Mouse (Mus musculus) spleen, postnatal 10 days (tissue): ENCODE data around the gene Actrt2.

Experiments
- DNase-seq, 2 experiments: peaks; one replicate each; pipeline ENCODE4 v3.0.0; 2021 to 2022; ENCODE audit warnings: low spot score in 2 of 2

Actrt2 gene

DNA sequence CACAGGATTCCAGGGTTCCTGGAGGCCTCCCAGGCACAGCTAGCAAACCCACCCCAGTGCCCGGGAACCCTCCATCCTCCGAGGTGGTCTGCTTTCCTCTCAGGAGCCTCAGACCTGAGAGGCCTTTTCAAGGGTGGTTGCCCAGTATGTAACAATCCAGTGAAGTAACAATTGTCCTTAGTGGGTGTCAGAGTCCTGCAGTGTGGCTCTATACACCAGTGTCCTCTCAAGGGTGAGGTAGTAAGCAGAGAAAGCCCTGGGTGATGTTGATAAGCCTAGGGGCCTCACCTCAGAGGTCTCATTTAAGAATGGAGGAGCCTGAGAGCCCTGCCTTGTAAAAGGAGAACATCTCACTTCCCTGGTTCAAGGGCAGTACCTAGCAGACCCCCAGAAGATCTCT, at the start of gene Actrt2:
Gene Actrt2, minus strand, starts transcription at position 101 of the 400 bp plus-strand sequence.
- no peak for DNase-seq

- peak in 1 of 2 experiments; percentile 6 for DNase-seq
Observed at GRCm38 (mm10) chr4:154709391-154710107, 41.9 kb upstream of the Actrt2 start.

DNA sequence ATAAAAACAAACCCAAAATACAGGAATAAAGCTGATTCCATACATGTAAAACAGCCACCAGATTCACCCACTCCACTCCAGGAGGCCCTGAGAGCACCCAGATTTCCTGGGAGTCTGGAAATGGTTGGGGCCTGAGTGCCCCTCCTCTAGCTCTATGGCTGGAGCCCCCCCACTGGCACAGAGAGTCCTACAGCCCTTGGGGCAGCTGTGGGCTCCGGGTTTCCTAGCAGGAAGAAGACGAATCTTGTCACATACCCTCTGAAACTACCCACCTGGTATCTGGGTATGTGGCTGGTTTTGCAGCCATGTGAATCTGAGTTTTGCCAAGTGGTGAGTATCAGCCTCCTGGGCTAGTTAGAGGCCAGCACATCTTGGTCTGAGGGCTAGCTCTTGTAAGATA, 41.1 kb upstream of the Actrt2 start:
- peak in 1 of 2 experiments; percentile 7 for DNase-seq

- DNase-seq: no peak
Observed at GRCm38 (mm10) chr4:154708223-154708622, 40.6 kb upstream of the Actrt2 start.

- peak in 1 of 2 experiments; percentile 7 for DNase-seq
Observed at GRCm38 (mm10) chr4:154707521-154707920, 39.9 kb upstream of the Actrt2 start.

DNA sequence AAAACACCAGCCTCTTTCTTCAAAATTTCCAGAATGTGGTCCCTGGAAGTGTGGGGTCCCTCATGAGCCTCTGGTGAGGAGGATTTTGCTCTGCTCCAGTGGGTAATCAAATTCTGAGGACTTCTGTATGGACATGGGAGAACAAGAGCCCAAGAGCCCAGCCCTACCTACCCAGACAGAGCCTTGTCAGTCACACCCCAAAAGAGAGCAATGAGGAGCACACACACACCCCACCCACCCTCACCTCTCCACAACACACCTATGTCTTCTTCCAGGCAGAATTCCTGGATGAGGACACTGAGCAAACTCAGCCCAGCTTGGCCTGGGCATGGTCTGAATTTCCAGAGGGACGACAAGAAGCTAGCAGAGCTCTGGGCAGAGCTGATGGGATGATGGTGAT, 38.8 kb upstream of the Actrt2 start:
- no peak for DNase-seq

DNA sequence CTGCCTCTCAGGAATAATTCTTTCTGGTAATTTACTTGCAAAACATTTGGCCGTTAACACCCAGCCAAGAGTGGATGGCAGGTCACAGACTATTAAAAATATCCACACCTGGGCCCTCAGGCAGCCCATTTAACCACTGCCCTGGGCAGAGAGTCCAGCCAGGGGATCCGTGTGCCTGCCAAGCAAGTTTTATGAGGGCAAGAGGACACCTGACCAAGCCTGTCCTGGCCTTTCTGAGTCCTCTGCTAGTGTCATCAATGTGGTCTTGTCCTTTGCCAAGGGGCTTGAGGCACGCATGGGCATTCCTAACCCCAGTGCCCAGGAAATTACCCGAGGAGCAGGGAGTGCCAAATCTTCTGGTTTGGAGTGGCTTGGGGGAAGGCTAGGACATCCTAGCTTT, 38.0 kb upstream of the Actrt2 start:
- no peak for DNase-seq

GRCm38 (mm10) chr4:154705056-154705455, 37.4 kb upstream of the Actrt2 start:
- no peak for DNase-seq

GRCm38 (mm10) chr4:154704591-154704990, 36.9 kb upstream of the Actrt2 start:
- no peak for DNase-seq

- no peak for DNase-seq
Observed at GRCm38 (mm10) chr4:154703426-154704070, 35.9 kb upstream of the Actrt2 start.

DNA sequence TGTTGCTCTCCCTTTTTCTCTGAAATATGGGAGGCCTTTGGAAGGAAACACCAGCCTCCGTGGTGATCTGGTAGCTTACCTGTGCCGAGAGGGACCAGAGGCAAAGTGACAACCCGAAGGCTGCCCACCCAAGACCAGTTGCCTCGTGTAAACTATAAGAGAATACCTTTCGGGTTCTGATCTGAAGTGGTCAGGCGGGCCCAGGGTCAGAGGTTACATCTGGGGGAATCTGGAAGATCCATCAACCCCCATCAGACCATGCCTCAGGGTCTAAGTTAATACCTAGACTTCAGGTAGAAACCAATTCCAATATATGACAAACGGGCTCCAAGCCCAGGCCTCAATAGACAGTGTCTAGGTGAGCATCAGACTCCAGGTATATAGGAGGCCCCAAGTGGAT, 35.3 kb upstream of the Actrt2 start:
- DNase-seq: no peak

DNA sequence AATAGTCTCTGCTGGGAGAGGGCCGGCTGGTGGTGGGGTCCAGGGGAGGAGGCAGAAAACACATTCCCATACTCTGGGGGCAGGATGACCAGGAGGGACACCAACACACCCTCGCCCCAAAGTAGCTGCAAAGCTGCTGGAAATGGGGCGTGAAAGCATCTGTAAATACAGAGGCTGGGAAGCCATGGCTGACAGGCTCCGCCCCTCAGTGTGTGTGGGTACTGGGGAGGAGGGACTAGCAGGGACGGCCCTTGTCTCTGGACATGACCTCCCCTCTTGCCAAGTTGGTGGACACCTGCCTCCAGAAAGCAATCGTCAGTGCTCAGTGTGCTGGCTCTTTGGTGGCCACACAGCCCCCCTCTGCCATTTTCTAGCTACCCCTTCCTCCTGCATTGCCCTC, 34.5 kb upstream of the Actrt2 start:
- DNase-seq: no peak

- DNase-seq: no peak
Observed at GRCm38 (mm10) chr4:154700921-154701412, 33.3 kb upstream of the Actrt2 start.

GRCm38 (mm10) chr4:154700436-154700835, 32.8 kb upstream of the Actrt2 start:
- DNase-seq: no peak

DNA sequence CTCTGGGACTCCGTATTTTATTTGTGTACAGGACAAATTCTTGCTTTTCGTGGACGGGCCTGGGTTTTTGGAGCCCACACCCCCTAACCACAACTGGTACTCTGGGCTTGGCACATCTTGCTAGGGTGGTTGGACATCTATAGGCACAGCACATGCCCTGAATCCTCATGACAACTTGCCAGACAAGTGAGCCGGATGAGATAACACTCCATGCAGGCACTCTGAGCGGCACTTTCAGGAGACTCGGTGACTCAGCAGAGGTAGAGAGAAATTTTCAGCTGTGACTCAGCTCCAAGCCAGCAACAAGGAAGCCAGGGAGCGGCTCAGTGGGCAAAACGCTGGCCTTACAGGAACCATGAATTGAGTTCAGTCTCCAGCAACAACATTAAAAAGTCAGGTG, 31.6 kb upstream of the Actrt2 start:
- DNase-seq: peak in 1 of 2 experiments; percentile 31

DNA sequence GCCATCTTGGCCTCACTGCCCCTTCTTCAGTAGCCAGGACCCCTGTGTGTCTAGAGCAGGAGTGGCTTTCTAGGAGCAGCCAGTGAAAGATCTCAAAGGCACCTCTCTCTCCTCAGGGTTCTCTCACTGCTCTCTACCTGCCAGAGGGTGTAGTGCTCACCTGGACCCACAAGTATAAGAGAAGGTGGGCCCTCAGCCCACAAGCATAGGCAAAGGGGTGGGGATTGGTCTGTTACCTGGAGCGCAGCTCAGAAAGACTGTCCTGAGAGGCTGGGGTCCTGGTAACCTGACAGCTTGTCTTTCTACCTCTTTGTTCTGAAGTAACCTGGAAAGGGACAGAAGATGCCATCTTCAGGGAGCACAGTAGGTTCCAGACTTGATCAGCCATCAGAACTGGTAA, 31.0 kb upstream of the Actrt2 start:
- no peak for DNase-seq

DNA sequence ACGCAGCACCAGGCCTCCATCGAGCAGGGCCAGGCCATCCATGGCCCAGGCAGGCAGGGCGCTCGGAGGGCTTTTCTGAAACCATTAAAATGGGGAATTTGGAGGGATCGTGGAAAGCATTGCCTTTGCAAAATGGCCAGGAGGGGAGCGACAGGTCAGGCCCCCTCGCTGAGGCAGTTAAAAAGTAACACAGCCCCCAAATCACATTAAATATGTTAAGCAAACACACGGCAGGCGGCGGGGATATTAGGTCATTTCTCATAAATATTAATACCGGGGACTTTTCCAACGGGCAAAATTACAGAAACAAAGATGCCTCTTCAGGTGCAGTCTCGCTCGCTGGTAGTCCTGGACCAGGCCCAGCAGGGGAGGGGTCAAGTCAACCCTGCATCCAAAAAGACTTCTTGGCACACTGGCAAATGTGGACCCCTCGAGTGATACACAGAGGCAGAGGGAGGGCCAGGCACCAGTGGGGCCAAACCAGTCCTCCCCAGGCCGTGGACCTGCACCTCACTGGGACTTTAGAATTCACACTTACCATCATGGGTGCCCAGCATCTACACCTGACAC, 30.4 kb upstream of the Actrt2 start:
- DNase-seq: no peak

DNA sequence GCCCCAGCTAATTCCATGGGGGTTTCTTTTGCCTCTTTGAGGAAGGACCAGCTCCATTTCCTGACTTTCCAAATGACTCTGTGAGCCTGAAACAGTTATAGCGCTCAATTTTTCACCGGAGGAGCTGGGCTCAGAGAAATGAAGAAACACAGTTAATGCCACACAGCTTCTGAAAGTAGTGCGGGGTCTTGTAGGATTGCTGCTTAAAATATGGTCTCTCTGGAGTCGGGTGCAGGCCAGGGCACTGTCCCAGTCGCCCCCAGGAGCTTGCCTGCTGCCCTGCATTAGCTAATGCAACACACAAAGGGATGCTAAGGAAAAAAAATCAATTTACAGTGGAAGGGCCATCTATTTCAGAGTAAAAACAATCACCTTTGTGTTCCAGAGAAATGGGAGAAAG, 29.8 kb upstream of the Actrt2 start:
- no peak for DNase-seq

- DNase-seq: no peak
Observed at GRCm38 (mm10) chr4:154696552-154696951, 28.9 kb upstream of the Actrt2 start.

- DNase-seq: no peak
Observed at GRCm38 (mm10) chr4:154696146-154696545, 28.5 kb upstream of the Actrt2 start.

GRCm38 (mm10) chr4:154694361-154694760, 26.7 kb upstream of the Actrt2 start:
- DNase-seq: no peak

DNA sequence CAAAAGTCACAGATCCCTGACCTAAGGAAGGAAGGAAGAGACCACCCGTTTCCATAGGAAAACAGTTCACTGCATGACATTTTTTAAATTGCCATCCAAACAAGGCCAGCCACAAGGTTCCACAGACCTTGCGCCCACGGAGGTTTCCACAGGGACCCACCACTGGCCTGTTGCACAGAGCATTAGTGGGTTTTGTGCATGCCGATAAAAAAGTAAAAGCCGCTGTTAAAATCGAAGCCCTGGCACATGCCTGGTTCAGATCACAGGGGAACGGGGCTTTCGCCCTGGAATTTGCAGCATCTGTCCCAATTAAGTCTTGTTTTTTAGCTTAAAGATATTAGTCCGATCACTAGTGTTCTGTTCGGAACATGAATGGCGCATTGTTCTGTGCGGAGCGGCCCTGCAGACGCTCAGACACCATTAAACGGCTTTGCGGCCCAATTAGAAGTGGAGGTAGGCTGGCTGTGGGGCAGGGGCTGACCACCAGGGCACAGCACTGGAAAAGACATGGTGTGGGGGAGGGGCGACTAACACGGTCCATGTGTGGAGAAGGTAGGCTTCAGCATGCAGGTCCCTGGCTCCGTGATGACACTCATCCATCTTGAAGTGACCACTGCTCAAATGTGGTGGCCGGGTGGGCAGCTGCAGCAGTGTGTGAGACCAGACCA, 25.8 kb upstream of the Actrt2 start:
- no peak for DNase-seq
